Mouse (Mus musculus) heart, embryonic 11.5 days (tissue): ENCODE data around the gene Hist1h3g. TPM values are rescaled to one million over a fixed set of nuclear protein-coding genes. Genes with fewer than 3 reads are reported as not detected.
A peak's percentile ranks its signal among the peaks of the same experiment; 100 is the strongest.
"Not testable (repeated sequence)": the region's sequence is repeated elsewhere in the genome, so short reads cannot be mapped to it uniquely, and the experiment has no call there.

Source experiments
- ATAC-seq: fragments of 200-750 bp; cut with Nextera tagmentation; replicated peaks from 2 replicates; pipeline ENCODE4 v1.8.0; 2017; ENCODE audit warnings: moderate library complexity; ENCODE audit not compliant: insufficient number of reproducible peaks, low FRiP score, low TSS enrichment
- H3K27ac ChIP-seq: fragments of 300-500 bp; sonication (generic); 2 replicates; pipeline ENCODE4 v1.5.1; 2014; ENCODE audit warnings: mild to moderate bottlenecking, low read depth, low read length
- H3K27me3 ChIP-seq: fragments of 300-500 bp; sonication (generic); 2 replicates; pipeline ENCODE4 v1.6.1; 2014; ENCODE audit warnings: mild to moderate bottlenecking, low read length, mixed read lengths; ENCODE audit not compliant: control insufficient read depth, insufficient read depth
- H3K36me3 ChIP-seq: fragments of 300-500 bp; sonication (generic); 2 replicates; pipeline ENCODE4 v1.6.1; 2014; ENCODE audit warnings: mild to moderate bottlenecking, low read length, moderate library complexity, mixed read lengths; ENCODE audit not compliant: control insufficient read depth, insufficient read depth
- H3K4me1 ChIP-seq: fragments of 300-500 bp; sonication (generic); 2 replicates; pipeline ENCODE4 v1.6.1; 2014; ENCODE audit warnings: low read length; ENCODE audit not compliant: control insufficient read depth, insufficient read depth
- H3K4me2 ChIP-seq: fragments of 300-500 bp; sonication (generic); 2 replicates; pipeline ENCODE4 v1.6.1; 2014; ENCODE audit warnings: mild to moderate bottlenecking, moderate library complexity
- H3K4me3 ChIP-seq: fragments of 300-500 bp; sonication (generic); 2 replicates; pipeline ENCODE4 v1.5.1; 2014; ENCODE audit warnings: low read depth, low read length
- H3K9ac ChIP-seq: fragments of 300-500 bp; sonication (generic); 2 replicates; pipeline ENCODE4 v1.6.1; 2014; ENCODE audit warnings: mild to moderate bottlenecking, low read depth, low read length, moderate library complexity
- H3K9me3 ChIP-seq: fragments of 300-500 bp; sonication (generic); replicated peaks from 2 replicates; pipeline ENCODE4 v1.6.1; 2016; ENCODE audit warnings: low read length; ENCODE audit not compliant: control insufficient read depth
- WGBS: fragments of 180-500 bp; shearing (Covaris S2); extraction: QIAGEN DNeasy Blood & Tissue Kit; methylation state at CpG from one replicate; pipeline ENCODE4 v1.1.7; 2014; ENCODE audit not compliant: insufficient replicate concordance; 5-methylcytosine and 5-hydroxymethylcytosine counted together
- polyA plus RNA-seq: library from polyadenylated mRNA; unstranded; fragments of >200 nt; fragmentation: Nextera tagmentation; extraction: Ambion mirVana; gene quantifications from 2 replicates; pipeline ENCODE4 v1.2.1, GENCODE M21; 2014

Gene Hist1h3g
- polyA plus RNA-seq, 1 experiment from 2014 or later = 3.1 TPM

GRCm38 (mm10) chr13:23574546-23575170 lies 39.4 kb downstream of the Hist1h3g start:
- not testable (repeated sequence) for H3K36me3 ChIP-seq, ATAC-seq, H3K9me3 ChIP-seq, H3K27me3 ChIP-seq
- Histone ChIP-seq H3K4me3 (peak overlapping the region; percentile 25), H3K4me1 (peaks cover 10% of the 10 kb centered on the region), H3K9ac (peak overlapping the region; percentile 59; the same call in 1 of the 2 replicates), H3K27ac (peak overlapping the region; percentile 96), H3K4me2 (peak overlapping the region; percentile 75)
- WGBS = 5% methylated on average over 5 of the region's 39 CpGs

- H3K27me3 ChIP-seq = no peaks in the 10 kb centered on the region
These were observed 40.1 kb downstream of the Hist1h3g start, which contains the start of gene Hist1h3d for GRCm38 (mm10) chr13:23575271-23575851. TSS of gene Hist1h3d (plus strand) at chr13:23575763.

GRCm38 (mm10) chr13:23575864-23576313 lies 40.7 kb downstream of the Hist1h3g start:
- ATAC-seq, H3K27me3 ChIP-seq, H3K9me3 ChIP-seq, H3K36me3 ChIP-seq, H3K4me1 ChIP-seq: not testable (repeated sequence)
- 0% methylated on average over 11 of the region's 40 CpGs for WGBS
- Histone ChIP-seq H3K27ac (peak overlapping the region; percentile 84), H3K4me2 (peak overlapping the region; percentile 68), H3K9ac (peak overlapping the region; percentile 76), H3K4me3 (peak overlapping the region; percentile 45)

More at GRCm38 (mm10) chr13:23575271-23575851, 40.1 kb downstream of the Hist1h3g start, which contains the start of gene Hist1h3d:
- under 1% methylated on average over 18 of the region's 18 CpGs for WGBS
- ATAC-seq = peak; percentile 60
- Histone ChIP-seq H3K4me3 (peak within 1 kb of the TSS; percentile 45), H3K9ac (peak within 1 kb of the TSS; percentile 76), H3K36me3 (no peaks in the 10 kb centered on the region), H3K4me1 (peaks cover 8% of the 10 kb centered on the region; the same call in 1 of the 2 replicates), H3K4me2 (peak within 1 kb of the TSS; percentile 68), H3K27ac (peak within 1 kb of the TSS; percentile 84), H3K9me3 (no peaks in the 10 kb centered on the region)

GRCm38 (mm10) chr13:23576351-23576881 lies 41.2 kb downstream of the Hist1h3g start:
- 13% methylated on average over 7 of the region's 7 CpGs for WGBS
- Histone ChIP-seq H3K27me3 (no peaks in the 10 kb centered on the region), H3K4me3 (peak overlapping the region; percentile 45), H3K36me3 (no peaks in the 10 kb centered on the region), H3K4me2 (peak overlapping the region; percentile 68), H3K9me3 (no peaks in the 10 kb centered on the region), H3K4me1 (peaks cover 8% of the 10 kb centered on the region; the same call in 1 of the 2 replicates), H3K27ac (peak overlapping the region; percentile 84), H3K9ac (peak overlapping the region; percentile 76)
- ATAC-seq = no peak

- Histone ChIP-seq H3K27ac (peak overlapping the region; percentile 84), H3K4me2 (peak overlapping the region; percentile 68), H3K9ac (peak overlapping the region; percentile 76), H3K27me3 (no peaks in the 10 kb centered on the region), H3K36me3 (no peaks in the 10 kb centered on the region), H3K9me3 (no peaks in the 10 kb centered on the region), H3K4me1 (peaks cover 11% of the 10 kb centered on the region; the same call in 1 of the 2 replicates), H3K4me3 (peak overlapping the region; percentile 45)
- WGBS = 60% methylated on average over 6 of the region's 6 CpGs
- no peak for ATAC-seq
These were observed 41.9 kb downstream of the Hist1h3g start for GRCm38 (mm10) chr13:23576906-23577639.

- ATAC-seq = no peak
- no peak overlapping the region for H3K27ac ChIP-seq
These were observed 42.6 kb downstream of the Hist1h3g start for GRCm38 (mm10) chr13:23577835-23578234.

GRCm38 (mm10) chr13:23581408-23582218 lies 46.4 kb downstream of the Hist1h3g start, which contains the start of gene Hist1h4d:
TSS of gene Hist1h4d (plus strand) at chr13:23581598.
- Histone ChIP-seq H3K27ac (peak within 1 kb of the TSS; percentile 91), H3K36me3 (no peaks in the 10 kb centered on the region), H3K4me2 (peak within 1 kb of the TSS; percentile 85), H3K27me3 (no peaks in the 10 kb centered on the region), H3K9me3 (no peaks in the 10 kb centered on the region), H3K4me1 (peaks cover 17% of the 10 kb centered on the region; the same call in 1 of the 2 replicates), H3K4me3 (peak within 1 kb of the TSS; percentile 49), H3K9ac (peak within 1 kb of the TSS; percentile 84)
- ATAC-seq = peak; percentile 83
- under 1% methylated on average over 43 of the region's 43 CpGs for WGBS

More at GRCm38 (mm10) chr13:23577835-23578234, 42.6 kb downstream of the Hist1h3g start:
- Histone ChIP-seq H3K4me2 (no peak overlapping the region), H3K27me3 (no peaks in the 10 kb centered on the region), H3K9me3 (no peaks in the 10 kb centered on the region), H3K36me3 (no peaks in the 10 kb centered on the region), H3K9ac (no peak overlapping the region), H3K4me3 (no peak overlapping the region), H3K4me1 (peaks cover 14% of the 10 kb centered on the region; the same call in 1 of the 2 replicates)
- WGBS = 95% methylated on average over 1 of the region's 1 CpGs
